Mouse (Mus musculus): ENCODE measurements around the gene Selplg.

- TF ChIP-seq POLR2A (IDR thresholded peaks at IDR 0.05; ENCODE audit: borderline replicate concordance, insufficient read depth, low read length) = no peak
- no peak for TF ChIP-seq CTCF (IDR thresholded peaks at IDR 0.05; ENCODE audit: borderline replicate concordance, insufficient read depth, low read depth, low read length)
Measured at GRCm38 (mm10) chr5:113781875-113782274, 50.6 kb downstream of the Selplg start.
